Mouse (Mus musculus): ENCODE data around the gene Col12a1.
A peak's percentile ranks its signal among the peaks of the same experiment; 100 is the strongest.

Gene Col12a1

DNA sequence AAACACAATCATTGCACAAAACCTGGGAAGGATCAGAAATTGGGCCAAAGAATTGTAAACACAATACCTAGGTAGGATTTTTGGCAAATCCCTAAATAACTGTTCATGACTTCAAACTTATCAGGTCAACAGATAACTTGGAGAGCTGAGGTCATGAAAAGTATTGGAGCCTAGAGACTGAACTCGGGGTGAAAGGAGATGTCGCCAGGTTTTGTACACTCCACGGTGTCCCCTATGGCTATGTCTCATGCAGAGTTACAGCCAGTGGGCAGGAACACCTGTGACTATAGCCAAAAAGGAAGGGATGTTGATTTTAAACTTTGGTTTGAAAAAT lies 118.4 kb downstream of the Col12a1 start:
- no peak for DNase-seq

DNA sequence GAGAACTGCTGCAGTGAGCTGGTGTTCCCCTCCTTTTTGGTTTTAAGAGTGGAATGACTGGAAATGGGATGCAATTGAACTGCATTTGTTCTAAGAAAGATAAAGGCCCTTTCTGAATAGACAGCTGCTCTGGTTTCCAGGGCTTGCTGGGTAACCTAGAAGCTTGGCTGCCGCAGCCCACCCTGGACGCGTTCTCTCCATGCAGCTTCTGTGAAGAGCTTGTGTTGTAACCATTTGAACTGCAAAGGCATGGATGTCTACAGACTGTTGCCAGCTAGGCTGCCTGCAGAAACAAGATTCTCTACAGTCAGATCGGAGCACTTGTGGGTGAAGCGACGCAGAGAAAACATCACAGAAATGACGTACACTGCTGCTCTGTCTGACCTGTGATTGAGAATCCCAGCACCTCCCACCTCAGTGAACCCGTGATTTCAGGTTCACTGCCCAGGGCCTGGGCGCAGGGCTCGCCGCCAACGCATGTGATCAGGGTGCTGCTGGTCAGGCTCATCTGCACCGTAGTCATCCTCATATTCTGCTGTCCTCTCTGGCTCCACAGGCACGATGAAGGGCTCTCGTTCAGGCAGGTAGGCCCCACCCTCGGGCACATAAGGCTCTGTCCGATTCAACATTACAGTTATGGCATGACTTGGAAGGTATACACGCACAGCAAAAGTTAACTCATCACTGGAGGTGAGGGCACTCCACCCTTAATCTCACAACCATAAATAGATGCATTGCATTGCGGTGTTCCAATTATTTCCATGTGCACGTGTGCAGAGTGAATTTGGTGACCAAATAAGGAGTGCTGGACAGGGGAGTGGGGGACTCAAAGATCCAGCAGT lies 119.0 kb downstream of the Col12a1 start:
- DNase-seq: peak; percentile 81

DNA sequence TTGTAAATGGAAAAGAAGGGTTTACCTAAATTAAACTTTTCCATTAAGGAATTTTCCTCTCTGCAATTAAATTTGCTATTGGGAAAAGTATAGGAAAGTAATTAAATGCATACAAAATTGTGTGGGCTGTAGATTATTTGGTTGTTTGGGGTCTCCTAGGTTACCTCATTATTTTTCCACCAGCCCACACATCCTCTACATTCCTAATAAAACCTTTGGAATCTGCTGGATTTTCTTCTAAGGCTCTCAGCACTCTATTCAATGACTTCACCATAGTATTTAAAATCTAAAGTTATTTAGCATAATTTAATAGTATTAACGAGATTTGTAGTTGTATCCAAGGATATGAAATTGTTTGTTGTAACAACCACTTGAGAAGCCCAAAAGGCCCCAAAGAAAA lies 120.1 kb downstream of the Col12a1 start:
- DNase-seq: no peak

DNA sequence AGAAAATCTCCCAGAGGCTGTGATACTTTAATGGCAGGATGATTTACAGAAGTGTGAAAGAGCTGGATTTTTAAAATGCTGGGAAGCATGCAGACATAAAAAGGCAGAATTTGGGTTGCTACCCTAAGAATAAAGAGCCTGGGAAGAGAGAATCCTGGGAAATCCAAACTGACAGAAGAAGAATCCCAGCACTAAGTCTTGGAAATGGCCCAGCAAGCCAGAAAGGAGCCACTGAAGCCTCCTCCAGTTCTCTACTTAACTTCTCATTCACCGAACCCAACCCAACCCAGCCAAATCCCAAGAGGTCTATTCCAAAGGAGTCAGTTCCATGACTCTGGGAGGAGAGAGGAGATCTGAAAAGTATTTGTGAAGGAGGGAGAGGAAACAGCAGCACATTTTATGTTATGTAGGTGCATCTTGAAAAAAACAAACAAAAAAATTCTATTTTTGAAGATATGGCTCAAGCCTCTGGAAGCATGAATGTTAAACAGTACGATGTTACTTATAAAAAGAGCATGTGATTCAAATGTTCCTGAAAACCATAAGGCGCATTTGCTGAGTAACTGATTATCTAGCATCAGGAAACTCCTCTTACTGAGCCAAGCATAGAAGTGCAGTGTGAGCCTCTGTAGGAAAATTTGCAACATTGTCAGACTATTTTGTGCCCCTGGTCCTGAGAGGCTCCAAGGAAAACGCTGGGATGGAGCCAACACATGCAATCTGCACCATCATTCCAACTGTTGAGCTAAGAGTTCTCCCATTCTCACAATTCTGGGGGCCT lies 132.0 kb downstream of the Col12a1 start:
- no peak for DNase-seq

DNA sequence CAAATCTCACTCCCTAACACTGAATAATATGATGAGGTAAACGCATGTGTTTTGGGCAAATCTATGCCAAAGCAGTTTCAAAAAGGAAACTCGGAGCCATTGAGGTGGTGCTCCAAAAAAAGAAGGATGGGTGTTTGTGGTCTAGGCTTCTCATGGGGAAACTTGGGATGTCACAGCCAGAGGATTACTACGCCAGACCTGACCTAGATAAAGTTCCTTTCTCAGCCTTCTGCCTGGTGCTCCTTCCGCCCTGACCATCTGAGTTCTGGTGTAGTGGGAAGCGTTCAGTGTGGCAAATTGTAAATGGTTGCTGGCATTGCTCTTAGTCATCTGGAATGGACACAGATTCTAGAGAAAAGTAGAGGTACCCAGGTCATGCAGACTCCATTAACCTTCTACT lies 151.8 kb downstream of the Col12a1 start:
- DNase-seq: no peak

DNA sequence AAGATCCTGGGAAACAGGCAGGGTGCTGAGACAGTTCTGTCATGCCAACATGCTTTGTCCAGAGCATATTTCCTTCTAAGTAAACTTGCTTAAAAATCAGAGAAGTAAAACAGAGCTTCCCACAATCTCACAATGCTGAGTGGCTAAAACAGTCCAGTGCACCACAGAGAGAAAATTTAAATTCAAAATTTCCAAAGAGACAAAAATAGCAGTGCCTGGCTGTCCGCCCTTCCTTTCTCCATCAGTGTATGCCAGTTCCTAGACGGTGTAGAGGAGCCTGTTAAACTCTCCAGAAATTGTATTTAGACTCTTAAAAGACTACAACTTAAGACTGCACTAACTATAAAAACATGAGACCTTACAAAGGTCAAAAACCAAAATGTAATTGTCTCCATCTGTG lies 165.3 kb downstream of the Col12a1 start:
- no peak for DNase-seq

Measured in kidney, adult 18-20 months (tissue).